Mouse (Mus musculus): ENCODE measurements at regions not wholly inside any gene's neighbourhood (a gene's known extent, or its start where the extent isn't known, plus 50 kb on each side); places are given as distances from the start of the nearest gene placed in this dataset.

- no peak for TF ChIP-seq POLR2A (IDR thresholded peaks at IDR 0.05; ENCODE audit: insufficient read length, low read depth)
- no peak for TF ChIP-seq MYOD1 (IDR thresholded peaks at IDR 0.05; ENCODE audit: control insufficient read depth in 1 of 3, insufficient read length in 2 of 3, low read depth in 2 of 3)
- TF ChIP-seq MAX (IDR thresholded peaks at IDR 0.05; ENCODE audit: low read depth): no peak
- TF ChIP-seq SRF (IDR thresholded peaks at IDR 0.05; ENCODE audit: control insufficient read depth, insufficient read length, low read depth): no peak
These were observed 1051.7 kb upstream of the Nr2f1 start for GRCm38 (mm10) chr13:79251269-79251668.

All from myocyte (in vitro differentiated cells).